Mouse (Mus musculus) intestine, embryonic 15.5 days (tissue): ENCODE measurements at regions not wholly inside any gene's neighbourhood (a gene's known extent, or its start where the extent isn't known, plus 50 kb on each side); places are given as distances from the start of the nearest gene placed in this dataset.
A peak's percentile ranks its signal among the peaks of the same experiment; 100 is the strongest.

Experiments used
- ATAC-seq: fragments of 200-750 bp; cut with Nextera tagmentation; 2 replicates; pipeline ENCODE4 v1.8.0; 2017; ENCODE audit warnings: moderate TSS enrichment, moderate library complexity
- H3K27ac ChIP-seq: fragments of 300-500 bp; sonication (generic); 2 replicates; pipeline ENCODE4 v1.5.1; 2015; ENCODE audit warnings: mild to moderate bottlenecking, inconsistent platforms
- H3K27me3 ChIP-seq: fragments of 300-500 bp; sonication (generic); replicated peaks from 2 replicates; pipeline ENCODE4 v1.6.1; 2015; ENCODE audit warnings: inconsistent platforms
- H3K36me3 ChIP-seq: fragments of 300-500 bp; sonication (generic); 2 replicates; pipeline ENCODE4 v1.6.1; 2015; ENCODE audit warnings: inconsistent platforms
- H3K4me1 ChIP-seq: fragments of 300-500 bp; sonication (generic); replicated peaks from 2 replicates; pipeline ENCODE4 v1.6.1; 2015; ENCODE audit warnings: inconsistent platforms
- H3K4me2 ChIP-seq: fragments of 300-500 bp; sonication (generic); replicated peaks from 2 replicates; pipeline ENCODE4 v1.6.1; 2015; ENCODE audit warnings: mild to moderate bottlenecking, inconsistent platforms
- H3K4me3 ChIP-seq: fragments of 300-500 bp; sonication (generic); replicated peaks from 2 replicates; pipeline ENCODE4 v1.5.1; 2015; ENCODE audit warnings: inconsistent platforms
- H3K9ac ChIP-seq: fragments of 300-500 bp; sonication (generic); 2 replicates; pipeline ENCODE4 v1.6.1; 2015; ENCODE audit warnings: inconsistent platforms
- H3K9me3 ChIP-seq: fragments of 300-500 bp; sonication (generic); 2 replicates; pipeline ENCODE4 v1.6.1; 2016; ENCODE audit warnings: inconsistent platforms
- WGBS: fragments of 180-500 bp; shearing (Covaris S2); methylation state at CpG from one replicate; pipeline ENCODE4 v1.1.7; 2015; 5-methylcytosine and 5-hydroxymethylcytosine counted together

GRCm38 (mm10) chr3:148004006-148004405, 986.3 kb downstream of the Adgrl2 start:
- no peaks in the 10 kb centered on the region for H3K27me3 ChIP-seq
- ATAC-seq, result no peak
- WGBS, result 63% methylated on average over 3 of the region's 3 CpGs
- no peak overlapping the region for H3K4me3 ChIP-seq
- H3K9me3 ChIP-seq, result no peaks in the 10 kb centered on the region
- H3K4me1 ChIP-seq, result peaks cover 4% of the 10 kb centered on the region; the same call in 1 of the 2 replicates
- H3K4me2 ChIP-seq, result no peak overlapping the region
- H3K36me3 ChIP-seq, result no peaks in the 10 kb centered on the region
- no peak overlapping the region for H3K9ac ChIP-seq
- no peak overlapping the region for H3K27ac ChIP-seq

- H3K36me3 ChIP-seq, result no peaks in the 10 kb centered on the region
- H3K4me3 ChIP-seq, result no peak overlapping the region
- H3K4me2 ChIP-seq, result peak overlapping the region; percentile 3; the same call in 1 of the 2 replicates
- no peaks in the 10 kb centered on the region for H3K27me3 ChIP-seq
- peaks cover 4% of the 10 kb centered on the region; the same call in 1 of the 2 replicates for H3K4me1 ChIP-seq
- no peak for ATAC-seq
- H3K9ac ChIP-seq, result no peak overlapping the region
- no peaks in the 10 kb centered on the region for H3K9me3 ChIP-seq
- WGBS, result 37% methylated on average over 15 of the region's 15 CpGs
- H3K27ac ChIP-seq, result no peak overlapping the region
These were observed 990.9 kb downstream of the Adgrl2 start for GRCm38 (mm10) chr3:147999330-147999953.

DNA sequence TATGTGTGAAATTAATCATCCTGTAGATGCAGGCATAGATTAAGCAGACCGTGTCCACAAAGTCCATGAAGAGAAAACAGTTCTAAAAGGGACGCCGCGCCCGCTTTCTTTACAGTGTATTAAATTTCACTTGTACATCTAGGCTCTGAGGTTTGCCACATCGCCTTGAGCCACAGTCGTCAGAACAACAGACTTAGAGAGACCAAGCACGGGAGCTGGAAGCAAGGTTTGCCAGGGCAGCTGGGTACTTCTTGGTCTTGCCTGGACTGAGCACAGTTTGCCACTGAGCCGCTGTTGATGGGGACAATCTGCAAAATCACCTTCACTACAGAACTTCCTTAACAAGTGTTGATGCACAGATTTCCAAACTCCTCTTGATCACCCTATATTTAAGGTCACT, 998.6 kb downstream of the Adgrl2 start:
- no peaks in the 10 kb centered on the region for H3K36me3 ChIP-seq
- H3K9me3 ChIP-seq, result no peaks in the 10 kb centered on the region
- H3K4me3 ChIP-seq, result no peak overlapping the region
- no peak for ATAC-seq
- no peak overlapping the region for H3K27ac ChIP-seq
- H3K27me3 ChIP-seq, result no peaks in the 10 kb centered on the region
- 0 out of 2 replicates have a peak overlapping the region, but pooled peaks have one; percentile 9 for H3K4me2 ChIP-seq
- H3K4me1 ChIP-seq, result no peaks in the 10 kb centered on the region
- WGBS, result 58% methylated on average over 9 of the region's 9 CpGs
- H3K9ac ChIP-seq, result no peak overlapping the region

DNA sequence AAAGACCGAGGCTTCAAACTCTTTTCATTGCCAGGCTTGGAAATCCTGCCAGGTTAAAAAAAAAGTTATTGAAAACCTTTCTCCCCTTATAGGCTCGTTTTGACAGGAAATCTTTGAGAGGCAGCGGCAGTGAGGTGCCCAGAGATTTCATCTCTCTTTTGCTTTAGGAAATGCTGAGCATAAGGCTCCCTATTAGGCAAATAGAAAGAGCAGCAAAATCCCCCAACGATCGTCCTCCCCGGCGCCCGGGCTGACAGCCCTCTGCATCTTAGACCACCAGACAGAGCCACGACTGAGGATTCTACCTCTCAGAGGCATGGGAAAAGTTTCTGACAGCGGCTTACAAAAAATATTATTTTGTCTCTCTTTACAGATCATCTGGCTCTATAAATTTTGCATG, 999.5 kb downstream of the Adgrl2 start:
- no peak overlapping the region for H3K9ac ChIP-seq
- H3K9me3 ChIP-seq, result no peaks in the 10 kb centered on the region
- no peak for ATAC-seq
- 30% methylated on average over 10 of the region's 10 CpGs for WGBS
- no peaks in the 10 kb centered on the region for H3K27me3 ChIP-seq
- H3K4me1 ChIP-seq, result no peaks in the 10 kb centered on the region
- H3K27ac ChIP-seq, result no peak overlapping the region
- H3K4me3 ChIP-seq, result 0 out of 2 replicates have a peak overlapping the region, but pooled peaks have one; percentile 2
- H3K4me2 ChIP-seq, result peak overlapping the region; percentile 50
- no peaks in the 10 kb centered on the region for H3K36me3 ChIP-seq

DNA sequence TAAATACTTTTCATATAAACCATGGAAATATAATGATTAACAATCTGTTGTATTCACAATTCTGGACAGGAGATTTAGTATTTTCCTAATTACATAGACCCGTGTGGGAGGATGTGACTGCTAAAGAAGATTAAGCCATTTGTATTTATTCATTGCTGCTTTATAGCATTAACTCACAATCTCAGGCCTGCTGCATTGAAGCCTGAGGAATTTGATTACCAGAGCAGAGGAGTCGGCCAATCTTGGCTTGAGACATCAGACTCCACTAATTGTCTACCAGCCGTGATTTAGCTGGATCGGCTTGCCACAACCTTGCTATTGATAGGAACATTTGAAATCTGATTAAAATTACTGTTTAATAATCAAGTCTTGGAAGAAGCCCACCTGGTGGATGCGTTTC, 1007.5 kb downstream of the Adgrl2 start:
- H3K4me3 ChIP-seq, result no peak overlapping the region
- H3K27me3 ChIP-seq, result no peaks in the 10 kb centered on the region
- WGBS, result 75% methylated on average over 5 of the region's 5 CpGs
- no peak overlapping the region for H3K4me2 ChIP-seq
- H3K9me3 ChIP-seq, result no peaks in the 10 kb centered on the region
- no peak overlapping the region for H3K27ac ChIP-seq
- no peaks in the 10 kb centered on the region for H3K4me1 ChIP-seq
- no peaks in the 10 kb centered on the region for H3K36me3 ChIP-seq
- H3K9ac ChIP-seq, result no peak overlapping the region
- ATAC-seq, result no peak

GRCm38 (mm10) chr3:147981621-147982020, 1008.7 kb downstream of the Adgrl2 start:
- Histone ChIP-seq H3K9ac (no peak overlapping the region), H3K27ac (no peak overlapping the region), H3K4me2 (no peak overlapping the region), H3K9me3 (no peaks in the 10 kb centered on the region), H3K4me1 (no peaks in the 10 kb centered on the region), H3K4me3 (no peak overlapping the region), H3K27me3 (no peaks in the 10 kb centered on the region), H3K36me3 (no peaks in the 10 kb centered on the region)
- ATAC-seq, result no peak
- WGBS, result 58% methylated on average over 4 of the region's 4 CpGs

DNA sequence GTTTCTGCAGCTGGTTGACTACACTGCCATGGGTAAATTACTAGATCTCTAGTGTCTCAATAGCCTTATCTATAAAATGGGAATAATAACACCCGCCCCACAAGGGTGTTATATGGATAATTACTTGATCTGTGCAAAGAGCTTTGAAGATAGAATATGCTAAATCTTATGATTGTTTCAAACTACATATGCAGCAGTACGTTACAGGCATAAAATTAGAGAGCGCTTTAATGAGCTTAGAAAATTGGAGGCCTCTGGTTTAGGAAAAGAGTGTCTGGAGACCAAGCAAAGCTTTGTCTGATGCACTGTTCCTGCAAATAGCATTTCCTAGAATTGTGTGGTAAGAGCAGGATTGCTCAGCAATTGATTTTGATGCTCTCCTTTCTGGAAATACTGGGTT, 1013.8 kb downstream of the Adgrl2 start:
- H3K4me1 ChIP-seq, result no peaks in the 10 kb centered on the region
- H3K9me3 ChIP-seq, result no peaks in the 10 kb centered on the region
- H3K27me3 ChIP-seq, result no peaks in the 10 kb centered on the region
- ATAC-seq, result no peak
- H3K4me3 ChIP-seq, result no peak overlapping the region
- 93% methylated on average over 3 of the region's 3 CpGs for WGBS
- no peak overlapping the region for H3K4me2 ChIP-seq
- H3K27ac ChIP-seq, result no peak overlapping the region
- H3K9ac ChIP-seq, result no peak overlapping the region
- no peaks in the 10 kb centered on the region for H3K36me3 ChIP-seq

GRCm38 (mm10) chr3:147976069-147976468, 1014.3 kb downstream of the Adgrl2 start:
- 78% methylated on average over 6 of the region's 6 CpGs for WGBS

DNA sequence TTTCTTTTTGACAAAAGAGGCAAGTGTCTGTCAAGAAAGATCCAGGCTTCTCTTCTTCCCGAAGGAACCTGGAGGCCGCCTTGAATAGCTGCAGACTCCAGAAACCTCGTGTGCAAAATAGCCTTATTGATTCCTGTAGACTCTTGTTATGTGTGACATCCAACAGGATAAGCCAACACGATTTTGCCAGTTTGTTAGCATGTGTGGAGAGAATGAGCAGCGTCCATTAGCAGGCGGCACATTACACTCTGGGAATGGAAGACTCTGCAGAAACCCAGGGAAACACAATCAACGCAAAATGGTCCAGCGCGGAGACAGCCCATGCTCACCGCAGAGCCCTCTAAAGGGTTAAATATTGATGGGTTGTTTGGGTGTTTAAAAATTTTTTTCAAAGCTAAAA, 1014.9 kb downstream of the Adgrl2 start:
- H3K36me3 ChIP-seq, result no peaks in the 10 kb centered on the region
- no peaks in the 10 kb centered on the region for H3K27me3 ChIP-seq
- no peak overlapping the region for H3K9ac ChIP-seq
- H3K4me1 ChIP-seq, result no peaks in the 10 kb centered on the region
- no peak overlapping the region for H3K4me2 ChIP-seq
- ATAC-seq, result no peak
- no peaks in the 10 kb centered on the region for H3K9me3 ChIP-seq
- H3K4me3 ChIP-seq, result no peak overlapping the region
- WGBS, result 88% methylated on average over 10 of the region's 10 CpGs
- no peak overlapping the region for H3K27ac ChIP-seq

More at GRCm38 (mm10) chr3:147976069-147976468, 1014.3 kb downstream of the Adgrl2 start:
- Histone ChIP-seq H3K4me2 (no peak overlapping the region), H3K9ac (no peak overlapping the region), H3K4me1 (no peaks in the 10 kb centered on the region), H3K36me3 (no peaks in the 10 kb centered on the region), H3K9me3 (no peaks in the 10 kb centered on the region), H3K27ac (no peak overlapping the region), H3K4me3 (no peak overlapping the region), H3K27me3 (no peaks in the 10 kb centered on the region)
- no peak for ATAC-seq

- 79% methylated on average over 8 of the region's 8 CpGs for WGBS
- ATAC-seq, result no peak
- Histone ChIP-seq H3K36me3 (no peaks in the 10 kb centered on the region), H3K4me1 (no peaks in the 10 kb centered on the region), H3K9ac (no peak overlapping the region), H3K9me3 (no peaks in the 10 kb centered on the region), H3K27me3 (no peaks in the 10 kb centered on the region), H3K4me2 (no peak overlapping the region), H3K27ac (no peak overlapping the region), H3K4me3 (no peak overlapping the region)
These were observed 1015.8 kb downstream of the Adgrl2 start for GRCm38 (mm10) chr3:147974515-147974914.

DNA sequence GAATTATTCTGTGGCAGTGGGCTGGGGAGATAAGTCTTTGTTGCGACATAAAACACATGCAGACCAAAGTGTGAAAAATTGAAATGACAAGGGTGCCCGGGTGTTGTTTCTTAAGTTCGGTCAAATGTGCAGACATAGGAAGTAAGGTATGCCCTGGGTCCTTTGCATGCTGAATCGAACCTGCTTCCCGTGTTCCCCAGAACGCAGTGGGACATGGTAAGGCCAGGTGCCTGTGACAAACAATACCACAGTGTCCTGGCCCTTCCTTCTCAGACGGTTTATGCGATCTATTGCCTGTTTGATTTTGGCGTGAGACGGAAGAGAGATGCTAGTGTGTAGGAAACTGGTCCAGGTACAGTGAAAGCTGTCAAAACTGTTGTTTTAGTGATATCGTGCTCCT, 1022.1 kb downstream of the Adgrl2 start:
- Histone ChIP-seq H3K27me3 (no peaks in the 10 kb centered on the region), H3K9me3 (no peaks in the 10 kb centered on the region), H3K36me3 (no peaks in the 10 kb centered on the region), H3K4me2 (no peak overlapping the region), H3K4me1 (no peaks in the 10 kb centered on the region), H3K27ac (no peak overlapping the region), H3K9ac (no peak overlapping the region), H3K4me3 (no peak overlapping the region)
- ATAC-seq, result no peak
- WGBS, result 89% methylated on average over 11 of the region's 11 CpGs

DNA sequence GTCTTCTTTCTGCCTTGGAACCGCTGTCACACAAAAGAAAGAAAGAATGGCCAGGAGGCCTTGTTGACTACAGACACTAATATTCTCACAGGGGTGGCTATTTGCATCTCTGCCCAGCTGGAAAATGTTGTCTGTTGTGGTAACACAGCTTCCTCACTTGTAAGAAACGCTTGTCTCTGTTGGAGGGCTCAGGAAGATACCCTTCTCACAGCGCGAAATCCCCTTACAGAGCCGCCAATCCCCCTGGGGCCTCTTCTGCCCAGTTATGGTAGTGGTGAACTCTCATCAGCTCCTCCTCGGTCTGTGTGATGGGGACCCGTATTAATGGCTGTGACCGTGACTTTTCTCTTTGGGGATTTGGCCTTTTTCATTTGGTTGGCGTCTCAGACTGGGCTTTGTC, 1022.5 kb downstream of the Adgrl2 start:
- Histone ChIP-seq H3K9ac (no peak overlapping the region), H3K4me2 (no peak overlapping the region), H3K4me1 (no peaks in the 10 kb centered on the region), H3K4me3 (no peak overlapping the region), H3K27me3 (no peaks in the 10 kb centered on the region), H3K27ac (no peak overlapping the region), H3K36me3 (no peaks in the 10 kb centered on the region), H3K9me3 (no peaks in the 10 kb centered on the region)
- ATAC-seq, result no peak
- 77% methylated on average over 9 of the region's 9 CpGs for WGBS

GRCm38 (mm10) chr3:147967261-147967660, 1023.1 kb downstream of the Adgrl2 start:
- H3K4me1 ChIP-seq, result no peaks in the 10 kb centered on the region
- 94% methylated on average over 3 of the region's 3 CpGs for WGBS

More at GRCm38 (mm10) chr3:147967261-147967660, 1023.1 kb downstream of the Adgrl2 start:
- Histone ChIP-seq H3K9ac (no peak overlapping the region), H3K27me3 (no peaks in the 10 kb centered on the region), H3K27ac (no peak overlapping the region), H3K4me3 (no peak overlapping the region), H3K4me2 (no peak overlapping the region), H3K9me3 (no peaks in the 10 kb centered on the region), H3K36me3 (no peaks in the 10 kb centered on the region)
- no peak for ATAC-seq
